Mouse (Mus musculus) layer of hippocampus, adult 18-20 months (tissue): ENCODE measurements around the gene Ppp1r37. TPM values are rescaled to one million over a fixed set of nuclear protein-coding genes. Genes with fewer than 3 reads are reported as not detected.
A peak's percentile ranks its signal among the peaks of the same experiment; 100 is the strongest.
"Not testable (repeated sequence)": the region's sequence is repeated elsewhere in the genome, so short reads cannot be mapped to it uniquely, and the experiment has no call there.

Source experiments
- DNase-seq, 2 experiments: peaks; one replicate each; pipeline ENCODE4 v3.0.0; 2022; ENCODE audit warnings: low spot score in 2 of 2
- total RNA-seq, 2 experiments: library from RNA; stranded (reverse); gene quantifications; 2 replicates each; pipeline ENCODE4 v1.2.3; 2021

The Ppp1r37 gene
- total RNA-seq, 2 experiments from 2014 or later = 122 to 129 TPM

DNA sequence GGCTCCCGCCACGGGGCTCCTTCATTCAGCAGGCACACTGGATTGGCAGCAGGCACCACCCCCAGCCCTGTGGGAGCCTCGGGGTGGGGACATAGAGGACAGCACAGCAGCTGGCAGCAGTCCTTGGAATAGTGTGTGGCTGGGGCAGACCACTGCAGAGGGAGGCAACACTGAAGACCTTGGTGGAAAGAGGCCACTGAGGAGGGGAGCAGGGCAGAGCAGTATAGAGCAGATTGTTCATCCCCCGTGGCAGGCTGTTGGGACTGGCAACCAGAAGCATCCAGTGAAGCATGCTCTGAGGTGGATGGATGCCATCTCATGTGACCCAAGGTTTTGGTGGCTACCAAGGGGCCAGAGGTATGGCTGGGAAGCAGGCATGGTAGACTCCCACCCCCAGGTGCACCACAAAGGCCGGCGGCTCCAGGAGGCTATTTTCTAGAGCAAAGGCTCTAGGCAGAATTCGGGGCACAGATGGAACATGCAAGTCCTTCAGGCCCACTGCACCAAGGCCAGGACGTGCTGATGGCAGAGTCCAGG lies 20.7 kb downstream of the Ppp1r37 start:
- DNase-seq = peak in 1 of 2 experiments; percentile 45

GRCm38 (mm10) chr7:19541681-19542154 lies 21.2 kb downstream of the Ppp1r37 start:
- DNase-seq = no peak

DNA sequence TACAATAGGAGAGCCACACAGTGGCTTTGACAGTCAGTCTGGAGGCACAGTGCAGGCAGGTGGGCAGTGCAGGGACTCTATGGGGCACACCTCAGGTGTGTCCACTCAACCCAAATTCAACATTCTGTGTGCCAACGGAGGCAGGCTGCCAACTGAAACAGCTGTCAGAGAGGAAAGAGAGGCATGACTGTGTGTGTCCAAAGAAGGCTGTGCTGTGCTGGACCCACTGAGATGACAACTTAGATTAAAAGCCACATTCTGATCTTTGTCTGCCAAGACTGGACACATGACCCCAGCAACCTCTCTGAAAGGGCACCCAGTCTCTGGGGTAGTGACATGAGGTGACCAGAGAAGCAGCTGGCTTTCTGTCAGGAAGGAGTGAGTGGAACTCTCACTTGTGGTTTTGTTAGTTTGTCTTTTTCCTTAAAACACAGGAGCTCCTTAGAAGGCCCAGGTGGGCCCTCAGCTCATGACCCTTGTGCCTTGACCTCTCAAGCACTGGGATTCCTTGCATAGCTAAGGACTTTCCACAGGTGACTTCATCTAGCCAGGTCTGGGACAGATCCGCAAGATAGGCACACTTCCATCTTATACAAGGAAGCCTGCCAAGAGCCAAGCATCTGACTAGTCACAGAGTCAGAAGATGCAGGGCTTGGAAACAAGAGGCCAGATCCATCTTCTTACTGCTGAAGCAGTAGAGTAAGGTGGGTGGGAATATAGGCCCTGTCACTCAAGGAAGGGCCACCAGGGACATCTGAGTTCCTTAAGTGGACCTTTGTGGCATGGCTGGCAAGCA lies 21.9 kb downstream of the Ppp1r37 start:
- DNase-seq = no peak

DNA sequence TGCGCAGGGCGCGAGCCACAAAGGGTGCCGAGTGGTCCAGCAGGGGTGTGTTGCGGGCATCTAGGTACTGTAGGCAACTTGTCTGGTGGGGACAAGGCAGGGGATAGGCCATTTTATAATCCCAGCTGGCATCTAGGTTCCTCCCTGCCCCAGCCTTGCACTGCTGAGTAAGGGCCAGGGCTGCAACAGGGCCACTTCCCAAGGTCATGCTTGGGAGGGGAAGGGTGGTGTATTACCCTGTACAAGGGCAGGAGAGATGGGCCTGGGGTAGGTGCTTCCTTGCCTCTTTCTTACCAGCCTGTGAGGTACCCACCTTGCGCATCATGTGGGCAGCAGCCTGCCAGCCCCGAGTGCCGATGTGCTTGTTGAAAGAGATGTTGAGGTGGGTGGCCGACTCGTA lies 28.2 kb downstream of the Ppp1r37 start:
- DNase-seq = no peak

GRCm38 (mm10) chr7:19532240-19532639 lies 30.6 kb downstream of the Ppp1r37 start:
- DNase-seq = no peak

- no peak for DNase-seq
Measured at GRCm38 (mm10) chr7:19531077-19531476, 31.8 kb downstream of the Ppp1r37 start.

DNA sequence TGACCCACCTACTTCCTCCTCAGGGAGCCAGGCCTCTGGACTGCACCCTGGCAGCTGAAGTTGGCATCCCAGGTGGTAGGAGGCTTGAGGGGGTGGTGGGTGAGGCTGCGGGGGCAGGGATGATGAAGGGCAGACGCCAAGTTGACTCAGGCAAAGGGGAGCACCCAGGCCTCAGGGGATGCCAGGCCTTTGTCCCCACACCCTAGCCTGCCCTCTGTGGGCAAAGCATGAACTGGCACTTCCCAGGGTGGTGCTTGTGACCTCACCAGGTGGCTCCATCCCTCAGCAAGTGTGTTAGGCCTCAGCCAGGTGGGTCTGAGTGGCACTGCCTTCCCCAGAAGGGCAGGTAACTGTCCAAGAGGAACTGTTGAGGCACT lies 37.8 kb downstream of the Ppp1r37 start:
- no peak for DNase-seq

DNA sequence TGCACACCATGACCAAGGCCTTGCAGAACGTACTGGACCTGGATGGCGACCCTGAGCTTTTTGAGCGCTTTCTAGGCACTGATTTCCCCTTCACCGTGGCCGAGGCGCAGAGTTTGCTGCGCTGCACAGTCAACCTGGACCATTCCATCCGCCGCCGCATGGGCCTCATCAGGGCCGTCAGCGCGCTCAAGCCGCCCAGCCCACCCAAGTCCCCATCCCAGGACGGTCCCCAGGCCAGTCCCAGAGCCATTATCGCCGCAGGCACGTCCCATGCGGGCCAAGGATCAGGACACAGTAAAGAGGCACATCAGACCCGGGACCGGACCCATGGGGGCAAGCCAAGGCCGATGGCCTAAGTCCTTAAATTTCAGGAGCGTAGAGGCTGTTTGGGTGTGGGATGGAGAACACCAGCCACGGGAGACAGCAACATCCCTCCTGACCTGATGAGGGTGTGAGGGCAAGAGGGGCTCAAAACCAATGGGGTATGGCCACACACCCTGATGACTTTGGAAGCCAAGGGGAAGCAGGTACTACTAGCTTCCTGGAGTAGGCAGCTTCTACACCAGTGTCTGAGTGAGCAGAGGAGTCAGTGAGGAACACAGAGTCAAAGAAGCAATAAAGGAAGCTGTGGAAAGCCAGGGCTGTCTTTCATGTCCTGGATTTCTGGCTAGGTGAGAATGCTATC lies 38.3 kb downstream of the Ppp1r37 start:
- no peak for DNase-seq

DNA sequence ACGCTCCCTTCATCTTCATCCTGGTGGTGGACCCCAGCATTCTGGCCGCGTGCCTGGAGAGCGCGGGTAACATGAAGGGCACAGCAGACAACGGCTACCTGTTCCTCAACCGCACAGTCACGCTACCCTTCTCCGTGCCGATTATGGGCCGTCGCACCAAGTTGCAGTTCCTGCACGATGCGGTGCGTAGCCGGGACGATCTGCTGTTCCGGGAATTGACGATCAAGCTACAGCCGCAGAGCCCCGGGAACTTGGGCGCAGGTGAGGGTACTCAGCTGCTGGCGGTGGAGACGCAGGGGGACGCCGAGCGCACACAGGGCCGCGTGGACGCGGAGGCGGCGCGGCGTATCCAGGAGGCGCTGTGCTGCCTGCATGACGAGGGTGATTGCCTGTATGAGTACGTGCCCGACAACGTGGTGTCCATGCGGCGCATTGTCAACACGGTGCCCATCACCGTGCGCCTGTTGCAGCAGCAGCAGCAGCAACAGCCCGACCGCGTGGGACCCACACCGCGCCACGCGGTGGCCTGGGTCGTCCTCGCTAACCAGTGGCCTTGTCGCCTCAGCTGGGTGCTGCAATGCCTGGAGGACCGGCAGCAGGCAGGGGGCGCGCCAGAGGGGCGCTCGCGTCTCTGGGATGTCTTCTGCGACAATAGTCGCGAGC lies 39.0 kb downstream of the Ppp1r37 start:
- DNase-seq = peak; percentile 53 to 80

DNA sequence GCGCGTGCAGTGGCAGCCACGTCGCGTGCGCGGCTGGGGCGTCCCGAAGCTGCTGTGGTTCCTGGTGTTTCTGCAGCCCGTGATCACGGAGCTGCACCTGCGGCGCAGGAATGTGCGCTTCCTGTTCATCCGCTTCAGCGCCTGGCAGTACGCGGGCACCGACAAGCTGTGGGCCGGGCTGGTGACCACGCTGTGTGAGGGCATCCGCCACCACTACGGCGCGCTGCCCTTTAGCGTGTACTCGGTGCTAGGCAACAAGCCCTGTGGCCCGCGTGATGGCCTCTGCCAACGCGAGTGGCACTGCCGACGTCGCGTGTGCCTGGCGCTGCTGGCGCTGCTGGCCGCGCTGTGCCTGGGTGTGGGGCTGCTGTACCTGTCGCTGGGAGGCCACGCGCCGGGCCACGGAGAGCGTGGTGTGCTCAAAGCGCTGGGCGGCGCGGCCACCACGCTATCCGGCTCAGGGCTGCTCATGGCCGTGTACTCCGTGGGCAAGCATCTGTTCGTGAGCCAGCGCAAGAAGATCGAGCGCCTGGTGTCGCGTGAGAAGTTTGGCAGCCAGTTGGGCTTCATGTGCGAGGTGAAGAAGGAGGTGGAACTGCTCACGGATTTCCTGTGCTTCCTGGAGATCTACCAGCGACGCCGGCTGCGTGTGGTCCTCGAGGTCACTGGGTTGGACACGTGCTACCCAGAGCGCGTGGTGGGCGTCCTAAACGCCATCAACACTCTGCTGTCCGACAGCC lies 39.7 kb downstream of the Ppp1r37 start:
- DNase-seq = no peak

DNA sequence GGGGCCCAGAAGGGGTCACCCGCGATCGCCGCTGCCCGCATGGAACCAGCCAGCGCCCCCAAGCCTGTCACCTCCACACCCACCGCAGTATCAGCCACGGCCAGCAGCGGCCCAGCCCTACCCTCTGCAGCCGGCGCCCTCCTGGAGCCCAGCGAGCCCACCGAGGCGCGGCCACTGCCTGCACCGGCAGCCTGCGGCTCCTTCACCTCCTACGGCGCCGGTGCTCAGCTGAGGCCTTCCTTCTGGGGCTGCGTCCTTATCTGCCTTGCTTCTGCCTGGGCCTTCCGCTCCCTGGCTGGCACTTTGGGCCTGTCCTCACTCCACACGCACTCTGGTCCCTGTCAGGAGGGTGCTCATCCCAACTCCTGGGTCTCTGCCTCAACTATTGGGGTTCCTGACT lies 42.8 kb downstream of the Ppp1r37 start:
- DNase-seq = no peak

GRCm38 (mm10) chr7:19517652-19518365 lies 45.1 kb downstream of the Ppp1r37 start, which contains the start of gene Nkpd1:
Gene Nkpd1, plus strand, starts transcription at chr7:19517838.
- no peak for DNase-seq

DNA sequence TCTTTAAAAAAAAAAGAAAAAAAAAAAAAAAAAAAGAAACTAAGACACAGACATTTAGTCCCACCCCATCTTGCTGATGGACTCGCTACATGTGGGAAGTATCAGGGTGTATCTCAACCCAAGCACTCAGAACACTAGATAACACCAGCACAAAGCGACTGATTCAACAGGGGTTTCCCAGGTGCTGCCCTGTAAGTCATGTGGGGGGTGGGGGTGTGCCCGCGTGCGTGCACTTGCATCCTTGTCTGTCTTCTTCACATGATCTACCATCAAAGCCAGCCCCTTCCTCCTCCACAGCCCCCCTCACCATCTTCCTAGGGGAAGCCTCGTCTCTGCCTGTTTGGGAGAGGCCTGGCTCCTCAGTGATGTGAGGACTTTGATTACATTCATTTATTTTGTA lies 50.5 kb downstream of the Ppp1r37 start:
- no peak for DNase-seq

- DNase-seq = not testable (repeated sequence)
Measured at GRCm38 (mm10) chr7:19511934-19512333, 50.9 kb downstream of the Ppp1r37 start.

DNA sequence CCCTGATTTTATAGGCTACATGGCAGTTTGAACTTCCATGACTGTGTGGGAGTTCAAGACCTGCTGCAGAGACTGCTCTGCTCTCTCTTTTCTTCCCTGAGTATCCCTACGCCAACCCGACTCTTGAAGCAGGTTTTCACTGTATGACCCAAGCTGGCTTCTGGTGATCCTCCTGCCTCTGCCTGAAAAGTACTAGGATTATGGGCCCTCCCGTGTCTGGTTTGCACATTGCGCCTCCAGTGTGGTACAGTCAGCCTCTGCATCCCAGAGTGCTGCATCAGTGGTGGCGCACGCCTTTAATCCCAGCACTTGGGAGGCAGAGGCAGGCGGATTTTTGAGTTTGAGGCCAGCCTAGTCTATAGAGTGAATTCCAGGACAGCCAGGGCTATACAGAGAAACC lies 53.1 kb downstream of the Ppp1r37 start:
- no peak for DNase-seq

- DNase-seq = no peak
Measured at GRCm38 (mm10) chr7:19508924-19509568, 53.8 kb downstream of the Ppp1r37 start.

GRCm38 (mm10) chr7:19508150-19508923 lies 54.5 kb downstream of the Ppp1r37 start, which contains the start of the genes Bloc1s3 and Trappc6a:
Gene Bloc1s3, minus strand, starts transcription at chr7:19508367.
Gene Trappc6a, plus strand, starts transcription at chr7:19508395.
- peak; percentile 90 to 96 for DNase-seq

DNA sequence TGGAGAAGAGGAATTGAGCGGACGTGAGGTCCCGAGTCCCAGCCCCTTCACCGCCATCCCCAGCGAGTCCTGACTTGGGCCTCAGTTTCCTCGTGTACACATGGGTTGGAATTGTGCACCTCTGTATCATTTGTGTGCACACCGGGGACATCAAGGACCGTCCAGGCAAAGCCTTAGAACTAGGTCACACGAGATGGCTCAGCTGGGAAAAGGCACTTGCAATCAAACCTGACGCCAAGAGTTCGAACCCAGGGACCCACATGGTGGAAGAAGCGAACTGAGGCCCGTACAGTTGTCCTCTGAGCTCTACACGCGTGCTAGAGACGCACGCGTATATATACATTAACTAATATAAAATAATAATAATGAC lies 55.3 kb downstream of the Ppp1r37 start:
- no peak for DNase-seq
